Mouse (Mus musculus) kidney, embryonic 14.5 days (tissue): ENCODE results near the gene Myom1. TPM values are rescaled to one million over a fixed set of nuclear protein-coding genes. Genes with fewer than 3 reads are reported as not detected.

ENCODE experiments used
- polyA plus RNA-seq: library from polyadenylated mRNA; unstranded; fragments of >200 nt; fragmentation: Nextera tagmentation; extraction: Ambion mirVana; gene quantifications from 2 replicates; pipeline ENCODE4 v1.2.1, GENCODE M21; 2014

Gene Myom1
- polyA plus RNA-seq, 1 experiment from 2014 or later, result 3.6 TPM

Other genes with a start within 250 kb of the Myom1 start
- gene Tgif1, start 149.1 kb upstream of the Myom1 start, polyA plus RNA-seq, result 82.8 and 88.6 TPM in 2 replicates
- 648 and 687 TPM in 2 replicates for gene Myl12a, start 245 bp downstream of the Myom1 start, polyA plus RNA-seq
- 54.9 and 93.2 TPM in 2 replicates for gene Lpin2, start 179.9 kb downstream of the Myom1 start, polyA plus RNA-seq